Mouse (Mus musculus) liver, adult 2 months (tissue): ENCODE data around the gene Zfp36.

Experiments used
- CTCF ChIP-seq: fragments of 200-500 bp; IDR thresholded peaks from 2 replicates; pipeline ENCODE4 v1.5.1; 2011; ENCODE audit warnings: low read depth, low read length, control low read depth
- POLR2A ChIP-seq: fragments of 200-500 bp; IDR thresholded peaks from 2 replicates; pipeline ENCODE4 v1.6.1; 2011; ENCODE audit warnings: low read length, control low read depth; ENCODE audit not compliant: insufficient read depth; ENCODE audit errors: extremely low read depth

- TF ChIP-seq POLR2A, result no peak
- TF ChIP-seq CTCF, result no peak
Observed at GRCm38 (mm10) chr7:28359854-28360253, 20.2 kb downstream of the Zfp36 start.
